Mouse (Mus musculus): Measurements from ENCODE around the gene Gm26566. TPM values are rescaled to one million over a fixed set of nuclear protein-coding genes. Genes with fewer than 3 reads are reported as not detected.
"Not testable (repeated sequence)": the region's sequence is repeated elsewhere in the genome, so short reads cannot be mapped to it uniquely, and the experiment has no call there.

The Gm26566 gene
- polyA plus RNA-seq, 1 experiment from 2014 or later: 0.16 TPM

GRCm38 (mm10) chr4:88742771-88743371 lies 21.3 kb downstream of the Gm26566 start:
- no peaks in the 10 kb centered on the region for H3K9me3 ChIP-seq (ENCODE audit: control insufficient read depth)
- no peak overlapping the region for H3K9ac ChIP-seq (ENCODE audit: low read depth, low read length)
- WGBS: 64% methylated on average over 7 of the region's 7 CpGs
- ATAC-seq: no peak
- peak; percentile 55 for TF ChIP-seq CTCF (IDR thresholded peaks at IDR 0.05; ENCODE audit: low read depth)
- no peak overlapping the region for H3K27ac ChIP-seq (ENCODE audit: low read depth, low read length)
- H3K36me3 ChIP-seq (ENCODE audit: control insufficient read depth, insufficient read depth): no peaks in the 10 kb centered on the region
- no peak overlapping the region for H3K4me3 ChIP-seq (ENCODE audit: low read depth, low read length)
- no peak overlapping the region for H3K4me2 ChIP-seq (replicated peaks; ENCODE audit: low read depth)
- no peaks in the 10 kb centered on the region for H3K4me1 ChIP-seq (replicated peaks; ENCODE audit: control insufficient read depth, insufficient read depth, low read length)
- no peaks in the 10 kb centered on the region for H3K27me3 ChIP-seq (replicated peaks; ENCODE audit: control insufficient read depth, insufficient read depth, low read length)

- TF ChIP-seq CTCF (IDR thresholded peaks at IDR 0.05; ENCODE audit: low read depth): peak; percentile 33; the same call in 1 of the 2 replicates
- Histone ChIP-seq H3K4me3 (ENCODE audit: low read depth, low read length) (no peak overlapping the region), H3K36me3 (ENCODE audit: control insufficient read depth, insufficient read depth) (no peaks in the 10 kb centered on the region), H3K4me1 (replicated peaks; ENCODE audit: control insufficient read depth, insufficient read depth, low read length) (no peaks in the 10 kb centered on the region), H3K4me2 (replicated peaks; ENCODE audit: low read depth) (no peak overlapping the region), H3K27ac (ENCODE audit: low read depth, low read length) (no peak overlapping the region), H3K9ac (ENCODE audit: low read depth, low read length) (no peak overlapping the region), H3K9me3 (ENCODE audit: control insufficient read depth) (no peaks in the 10 kb centered on the region), H3K27me3 (replicated peaks; ENCODE audit: control insufficient read depth, insufficient read depth, low read length) (no peaks in the 10 kb centered on the region)
- 64% methylated on average over 3 of the region's 3 CpGs for WGBS
- ATAC-seq: no peak
Observed at GRCm38 (mm10) chr4:88744207-88744606, 22.6 kb downstream of the Gm26566 start.

- Histone ChIP-seq H3K9me3 (ENCODE audit: control insufficient read depth) (no peaks in the 10 kb centered on the region), H3K36me3 (ENCODE audit: control insufficient read depth, insufficient read depth) (no peaks in the 10 kb centered on the region), H3K4me3 (ENCODE audit: low read depth, low read length) (no peak overlapping the region), H3K27me3 (replicated peaks; ENCODE audit: control insufficient read depth, insufficient read depth, low read length) (no peaks in the 10 kb centered on the region), H3K4me2 (replicated peaks; ENCODE audit: low read depth) (no peak overlapping the region), H3K27ac (ENCODE audit: low read depth, low read length) (no peak overlapping the region), H3K4me1 (replicated peaks; ENCODE audit: control insufficient read depth, insufficient read depth, low read length) (no peaks in the 10 kb centered on the region), H3K9ac (ENCODE audit: low read depth, low read length) (no peak overlapping the region)
- ATAC-seq: no peak
- WGBS: 74% methylated on average over 6 of the region's 6 CpGs
- TF ChIP-seq CTCF (IDR thresholded peaks at IDR 0.05; ENCODE audit: low read depth): no peak
Observed at GRCm38 (mm10) chr4:88749926-88750325, 28.3 kb downstream of the Gm26566 start.

GRCm38 (mm10) chr4:88754818-88755340 lies 33.3 kb downstream of the Gm26566 start, which contains the start of gene Gm13271:
Gene Gm13271 (plus strand): TSS chr4:88754868.
- not testable (repeated sequence) for H3K4me3 ChIP-seq (ENCODE audit: low read depth, low read length); H3K9ac ChIP-seq (ENCODE audit: low read depth, low read length); ATAC-seq; H3K27ac ChIP-seq (ENCODE audit: low read depth, low read length); H3K27me3 ChIP-seq (replicated peaks; ENCODE audit: control insufficient read depth, insufficient read depth, low read length); H3K9me3 ChIP-seq (ENCODE audit: control insufficient read depth); H3K4me1 ChIP-seq (replicated peaks; ENCODE audit: control insufficient read depth, insufficient read depth, low read length); H3K4me2 ChIP-seq (replicated peaks; ENCODE audit: low read depth); H3K36me3 ChIP-seq (ENCODE audit: control insufficient read depth, insufficient read depth)
- TF ChIP-seq CTCF (IDR thresholded peaks at IDR 0.05; ENCODE audit: low read depth): peak; percentile 17; the same call in 1 of the 2 replicates
- WGBS: 75% methylated on average over 14 of the region's 15 CpGs

GRCm38 (mm10) chr4:88756581-88757513 lies 35.2 kb downstream of the Gm26566 start:
- H3K4me3 ChIP-seq (ENCODE audit: low read depth, low read length): peak overlapping the region; percentile 48
- H3K27me3 ChIP-seq (replicated peaks; ENCODE audit: control insufficient read depth, insufficient read depth, low read length); H3K36me3 ChIP-seq (ENCODE audit: control insufficient read depth, insufficient read depth); H3K4me1 ChIP-seq (replicated peaks; ENCODE audit: control insufficient read depth, insufficient read depth, low read length); ATAC-seq; H3K9me3 ChIP-seq (ENCODE audit: control insufficient read depth): not testable (repeated sequence)
- WGBS: 9% methylated on average over 28 of the region's 31 CpGs
- peak overlapping the region; percentile 91 for H3K27ac ChIP-seq (ENCODE audit: low read depth, low read length)
- peak overlapping the region; percentile 85 for H3K4me2 ChIP-seq (replicated peaks; ENCODE audit: low read depth)
- H3K9ac ChIP-seq (ENCODE audit: low read depth, low read length): peak overlapping the region; percentile 68

- H3K36me3 ChIP-seq (ENCODE audit: control insufficient read depth, insufficient read depth); H3K4me1 ChIP-seq (replicated peaks; ENCODE audit: control insufficient read depth, insufficient read depth, low read length); H3K9me3 ChIP-seq (ENCODE audit: control insufficient read depth); H3K27me3 ChIP-seq (replicated peaks; ENCODE audit: control insufficient read depth, insufficient read depth, low read length): not testable (repeated sequence)
- Histone ChIP-seq H3K4me2 (replicated peaks; ENCODE audit: low read depth) (peak overlapping the region; percentile 85), H3K27ac (ENCODE audit: low read depth, low read length) (peak overlapping the region; percentile 91; the same call in 1 of the 2 replicates), H3K4me3 (ENCODE audit: low read depth, low read length) (peak overlapping the region; percentile 48), H3K9ac (ENCODE audit: low read depth, low read length) (peak overlapping the region; percentile 68; the same call in 1 of the 2 replicates)
- ATAC-seq: peak; percentile 100
- 0% methylated on average over 18 of the region's 21 CpGs for WGBS
- TF ChIP-seq CTCF (IDR thresholded peaks at IDR 0.05; ENCODE audit: low read depth): peak; percentile 77
Observed at GRCm38 (mm10) chr4:88757628-88758031, 36.0 kb downstream of the Gm26566 start.

- not testable (repeated sequence) for H3K4me1 ChIP-seq (replicated peaks; ENCODE audit: control insufficient read depth, insufficient read depth, low read length); H3K36me3 ChIP-seq (ENCODE audit: control insufficient read depth, insufficient read depth); H3K9me3 ChIP-seq (ENCODE audit: control insufficient read depth); H3K27me3 ChIP-seq (replicated peaks; ENCODE audit: control insufficient read depth, insufficient read depth, low read length); H3K4me3 ChIP-seq (ENCODE audit: low read depth, low read length); H3K4me2 ChIP-seq (replicated peaks; ENCODE audit: low read depth); ATAC-seq; H3K27ac ChIP-seq (ENCODE audit: low read depth, low read length); H3K9ac ChIP-seq (ENCODE audit: low read depth, low read length)
- WGBS: 85% methylated on average over 7 of the region's 9 CpGs
Observed at GRCm38 (mm10) chr4:88758751-88759150, 37.1 kb downstream of the Gm26566 start.

GRCm38 (mm10) chr4:88759610-88760268 lies 38.1 kb downstream of the Gm26566 start, which contains the start of gene Gm13283:
Gene Gm13283 (plus strand): TSS chr4:88760119.
- Histone ChIP-seq H3K4me3 (ENCODE audit: low read depth, low read length) (peak within 1 kb of the TSS; percentile 24), H3K4me2 (replicated peaks; ENCODE audit: low read depth) (peak within 1 kb of the TSS; percentile 52), H3K27ac (ENCODE audit: low read depth, low read length) (peak within 1 kb of the TSS; percentile 54; the same call in 1 of the 2 replicates)
- not testable (repeated sequence) for ATAC-seq; H3K9me3 ChIP-seq (ENCODE audit: control insufficient read depth); H3K4me1 ChIP-seq (replicated peaks; ENCODE audit: control insufficient read depth, insufficient read depth, low read length); H3K9ac ChIP-seq (ENCODE audit: low read depth, low read length); H3K36me3 ChIP-seq (ENCODE audit: control insufficient read depth, insufficient read depth); H3K27me3 ChIP-seq (replicated peaks; ENCODE audit: control insufficient read depth, insufficient read depth, low read length)
- WGBS: 36% methylated on average over 6 of the region's 14 CpGs

Data from intestine, postnatal 0 days (tissue).